Mouse (Mus musculus) intestine, postnatal 0 days (tissue): ENCODE data around the gene Fam110a. TPM values are rescaled to one million over a fixed set of nuclear protein-coding genes. Genes with fewer than 3 reads are reported as not detected.

ENCODE experiments used
- ATAC-seq: fragments of 200-750 bp; cut with Nextera tagmentation; 2 replicates; pipeline ENCODE4 v1.8.0; 2017; ENCODE audit warnings: mild to moderate bottlenecking, moderate TSS enrichment, moderate library complexity
- H3K27ac ChIP-seq: fragments of 300-500 bp; sonication (generic); 2 replicates; pipeline ENCODE4 v1.5.1; 2014; ENCODE audit warnings: mild to moderate bottlenecking, low read depth, low read length, moderate library complexity
- H3K27me3 ChIP-seq: fragments of 300-500 bp; sonication (generic); replicated peaks from 2 replicates; pipeline ENCODE4 v1.6.1; 2014; ENCODE audit warnings: low read length, mixed read lengths; ENCODE audit not compliant: control insufficient read depth, insufficient read depth
- H3K36me3 ChIP-seq: fragments of 300-500 bp; sonication (generic); 2 replicates; pipeline ENCODE4 v1.6.1; 2014; ENCODE audit warnings: mild to moderate bottlenecking, moderate library complexity; ENCODE audit not compliant: control insufficient read depth, insufficient read depth
- H3K4me1 ChIP-seq: fragments of 300-500 bp; sonication (generic); replicated peaks from 2 replicates; pipeline ENCODE4 v1.6.1; 2014; ENCODE audit warnings: antibody characterized with exemption, low read length, mixed read lengths; ENCODE audit not compliant: control insufficient read depth, insufficient read depth
- H3K4me2 ChIP-seq: fragments of 300-500 bp; sonication (generic); replicated peaks from 2 replicates; pipeline ENCODE4 v1.6.1; 2014; ENCODE audit warnings: low read depth, mild to moderate bottlenecking, moderate library complexity
- H3K4me3 ChIP-seq: fragments of 300-500 bp; sonication (generic); 2 replicates; pipeline ENCODE4 v1.5.1; 2014; ENCODE audit warnings: low read depth, low read length
- H3K9ac ChIP-seq: fragments of 300-500 bp; sonication (generic); 2 replicates; pipeline ENCODE4 v1.6.1; 2014; ENCODE audit warnings: mild to moderate bottlenecking, low read depth, low read length
- H3K9me3 ChIP-seq: fragments of 300-500 bp; sonication (generic); 2 replicates; pipeline ENCODE4 v1.6.1; 2016; ENCODE audit warnings: mixed run types; ENCODE audit not compliant: control insufficient read depth
- CTCF ChIP-seq: sonication (generic); IDR thresholded peaks from 2 replicates; pipeline ENCODE4 v1.5.1; 2016; ENCODE audit warnings: low read depth, mild to moderate bottlenecking, control low read depth, antibody characterized with exemption, moderate library complexity
- WGBS: fragments of 180-500 bp; shearing (Covaris S2); extraction: QIAGEN DNeasy Blood & Tissue Kit; methylation state at CpG from one replicate; pipeline ENCODE4 v1.1.7; 2014; 5-methylcytosine and 5-hydroxymethylcytosine counted together
- polyA plus RNA-seq: library from polyadenylated mRNA; unstranded; fragments of >200 nt; fragmentation: Nextera tagmentation; extraction: Ambion mirVana; gene quantifications from 2 replicates; pipeline ENCODE4 v1.2.1, GENCODE M21; 2015

The Fam110a gene
- polyA plus RNA-seq, 1 experiment from 2014 or later = 14.5 TPM

DNA sequence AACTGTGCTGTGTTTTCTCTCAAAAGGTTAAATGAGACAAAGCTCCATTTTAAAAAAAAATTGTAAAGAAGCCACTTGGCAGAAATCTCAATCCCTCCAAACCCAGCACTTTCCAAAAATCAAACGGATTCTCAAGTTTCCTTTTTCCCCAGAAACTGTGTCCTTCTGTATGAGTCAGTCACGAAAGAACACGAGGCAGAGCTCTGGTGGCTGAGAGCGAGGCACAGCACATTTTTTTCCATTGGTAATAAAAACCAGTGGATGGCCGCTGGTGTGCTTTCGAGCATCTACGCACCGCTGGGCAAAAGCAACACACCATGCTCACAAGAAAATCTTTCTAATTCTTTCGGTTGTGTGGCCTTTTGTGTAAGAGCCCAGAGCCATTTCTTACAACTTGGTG, 4.0 kb upstream of the Fam110a start:
- TF ChIP-seq CTCF = no peak
- ATAC-seq = no peak
- H3K4me2 ChIP-seq = no peak overlapping the region
- no peak overlapping the region for H3K4me3 ChIP-seq
- H3K36me3 ChIP-seq = no peaks in the 10 kb centered on the region
- H3K27me3 ChIP-seq = no peaks in the 10 kb centered on the region
- 62% methylated on average over 9 of the region's 9 CpGs for WGBS
- no peaks in the 10 kb centered on the region for H3K9me3 ChIP-seq
- H3K9ac ChIP-seq = no peak overlapping the region
- H3K4me1 ChIP-seq = no peaks in the 10 kb centered on the region
- no peak overlapping the region for H3K27ac ChIP-seq

DNA sequence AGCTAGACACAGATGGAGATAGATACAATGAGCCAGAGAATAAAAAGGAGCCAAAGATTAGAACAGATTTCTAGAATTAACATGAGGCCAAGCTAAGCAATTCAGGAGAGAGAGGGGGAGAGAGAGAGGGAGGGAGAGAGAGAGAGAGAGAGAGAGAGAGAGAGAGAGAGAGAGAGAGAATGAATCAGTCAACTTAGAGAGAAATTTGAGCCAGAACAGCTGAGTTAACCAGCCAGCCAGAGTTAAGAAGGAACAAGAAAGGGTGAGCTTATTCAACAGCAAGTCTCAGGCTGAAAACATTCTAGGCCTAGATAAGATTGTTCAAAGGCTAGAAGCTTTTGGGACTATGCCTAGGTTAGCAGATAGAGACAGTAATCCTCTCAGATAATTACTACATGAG, 2.5 kb upstream of the Fam110a start:
- H3K27me3 ChIP-seq = no peaks in the 10 kb centered on the region
- no peak overlapping the region for H3K27ac ChIP-seq
- TF ChIP-seq CTCF = no peak
- no peak for ATAC-seq
- H3K9ac ChIP-seq = no peak overlapping the region
- no peaks in the 10 kb centered on the region for H3K9me3 ChIP-seq
- no peaks in the 10 kb centered on the region for H3K36me3 ChIP-seq
- peaks cover 9% of the 10 kb centered on the region for H3K4me1 ChIP-seq
- H3K4me2 ChIP-seq = no peak overlapping the region
- H3K4me3 ChIP-seq = no peak overlapping the region

DNA sequence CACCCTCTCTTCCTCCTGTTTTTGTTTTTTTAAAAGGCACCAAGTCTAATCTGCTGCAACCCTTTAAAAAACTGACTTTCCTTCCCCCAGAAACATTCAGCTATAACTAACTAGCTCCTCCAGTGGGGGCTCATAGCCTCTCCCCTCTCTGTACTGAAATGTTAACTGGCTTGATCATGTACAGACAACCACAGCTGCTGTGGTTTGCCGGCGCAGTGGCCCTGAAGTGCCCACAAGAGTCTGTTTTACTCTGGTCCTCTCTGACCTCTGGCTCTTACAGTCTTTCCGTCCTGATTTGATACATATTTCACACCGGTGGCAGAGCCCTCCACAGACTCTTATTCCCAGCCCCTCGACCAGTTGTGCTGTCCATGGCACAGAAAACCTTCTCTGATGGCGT, 1.2 kb upstream of the Fam110a start:
- Histone ChIP-seq H3K4me1 (peaks cover 9% of the 10 kb centered on the region), H3K4me2 (no peak overlapping the region), H3K36me3 (no peaks in the 10 kb centered on the region), H3K27me3 (no peaks in the 10 kb centered on the region), H3K27ac (no peak overlapping the region), H3K4me3 (no peak overlapping the region), H3K9me3 (no peaks in the 10 kb centered on the region), H3K9ac (no peak overlapping the region)
- WGBS = 73% methylated on average over 6 of the region's 6 CpGs
- no peak for ATAC-seq
- no peak for TF ChIP-seq CTCF

DNA sequence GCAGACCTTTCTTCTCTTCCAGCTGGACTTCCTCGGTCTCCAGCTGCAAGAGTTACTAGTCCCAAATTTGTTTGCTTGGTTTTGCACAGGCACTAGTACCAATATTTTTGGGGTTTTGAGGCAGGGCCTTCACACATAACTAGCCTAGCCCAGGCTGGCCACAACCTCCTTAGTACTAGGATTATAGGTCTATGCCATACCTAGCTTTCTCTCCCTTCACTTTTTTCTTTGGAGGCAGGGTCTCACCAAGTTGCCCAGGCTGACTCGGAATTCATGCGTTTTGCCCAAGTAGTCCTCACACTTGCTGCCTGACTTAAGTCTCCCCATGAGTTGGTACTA, 305 bp upstream of the Fam110a start:
- ATAC-seq = no peak

DNA sequence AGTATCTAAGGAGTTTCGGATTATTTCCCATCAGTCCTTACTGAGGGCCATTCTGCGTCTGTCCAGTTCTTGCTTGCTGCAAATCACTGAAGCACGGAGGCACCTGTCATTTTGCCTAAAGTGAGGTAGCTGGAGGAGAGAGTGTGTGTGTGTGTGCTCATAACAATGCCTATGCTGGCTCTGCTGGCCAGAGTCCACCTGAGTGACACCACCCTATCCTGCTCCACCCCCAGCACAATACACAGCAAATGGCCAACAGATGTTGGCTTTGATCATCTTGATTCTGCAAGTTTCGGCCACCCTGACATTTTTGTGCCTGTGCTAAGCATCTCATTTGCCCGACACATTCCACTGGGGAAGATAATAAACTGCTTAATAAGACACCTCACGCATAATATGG, 1.5 kb downstream of the Fam110a start:
- peaks cover 17% of the 10 kb centered on the region for H3K4me1 ChIP-seq
- H3K4me2 ChIP-seq = peak overlapping the region; percentile 83

More for the DNA sequence above, 305 bp upstream of the Fam110a start:
- no peak for TF ChIP-seq CTCF
- H3K27ac ChIP-seq = no peak overlapping the region
- peak overlapping the region; percentile 68 for H3K4me3 ChIP-seq
- WGBS = 37% methylated on average over 3 of the region's 3 CpGs
- H3K4me2 ChIP-seq = peak overlapping the region; percentile 83
- H3K4me1 ChIP-seq = peaks cover 13% of the 10 kb centered on the region
- no peaks in the 10 kb centered on the region for H3K9me3 ChIP-seq
- H3K9ac ChIP-seq = peak overlapping the region; percentile 65; the same call in 1 of the 2 replicates
- H3K36me3 ChIP-seq = no peaks in the 10 kb centered on the region
- H3K27me3 ChIP-seq = no peaks in the 10 kb centered on the region

DNA sequence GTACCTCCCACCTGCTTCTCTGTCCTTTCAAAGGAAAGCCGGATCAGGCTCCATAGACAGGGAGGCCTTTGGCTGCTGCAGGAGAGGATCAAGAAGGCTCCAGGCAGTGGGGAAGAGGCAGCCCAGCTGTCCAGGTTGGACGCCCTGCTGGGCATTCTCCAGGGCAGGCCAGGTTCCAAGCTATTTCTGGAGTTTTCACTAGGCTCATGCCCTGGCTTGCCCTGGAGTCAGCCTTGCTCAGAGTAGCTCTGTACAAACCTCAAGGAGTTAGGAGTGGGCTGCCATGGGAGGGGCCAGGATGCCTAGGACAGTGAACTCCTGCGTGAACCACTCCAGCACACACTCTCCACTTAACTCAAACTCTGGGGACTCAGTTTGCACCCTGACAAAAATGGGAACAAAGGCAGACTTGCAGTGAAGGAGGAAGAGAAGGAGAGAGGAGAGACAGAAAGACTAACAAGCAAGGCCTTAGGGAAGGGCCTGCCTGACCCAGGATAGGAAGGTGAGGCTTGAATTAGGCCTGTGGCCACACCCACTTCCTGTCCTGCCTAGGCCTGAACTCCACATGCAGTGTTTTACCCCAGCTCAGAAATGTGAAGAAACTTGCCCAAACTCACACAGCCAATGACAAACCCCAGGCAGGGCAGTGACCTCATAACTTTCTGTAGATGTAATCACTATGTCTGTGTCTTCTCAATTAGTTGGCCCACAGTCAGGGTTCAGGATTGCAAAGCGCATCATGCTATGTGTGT, 2.2 kb downstream of the Fam110a start:
- Histone ChIP-seq H3K4me3 (no peak overlapping the region), H3K27me3 (no peaks in the 10 kb centered on the region), H3K9ac (no peak overlapping the region), H3K9me3 (no peaks in the 10 kb centered on the region), H3K4me1 (peaks cover 18% of the 10 kb centered on the region), H3K4me2 (no peak overlapping the region), H3K36me3 (no peaks in the 10 kb centered on the region), H3K27ac (no peak overlapping the region; the same call in 1 of the 2 replicates)
- no peak for TF ChIP-seq CTCF
- WGBS = 79% methylated on average over 4 of the region's 4 CpGs
- no peak for ATAC-seq

More for the DNA sequence above, 1.5 kb downstream of the Fam110a start:
- ATAC-seq = no peak; the same call in 1 of the 2 replicates
- H3K36me3 ChIP-seq = no peaks in the 10 kb centered on the region
- 0 out of 2 replicates have a peak overlapping the region, but pooled peaks have one; percentile 68 for H3K4me3 ChIP-seq
- no peak for TF ChIP-seq CTCF
- H3K27me3 ChIP-seq = no peaks in the 10 kb centered on the region
- no peak overlapping the region; the same call in 1 of the 2 replicates for H3K27ac ChIP-seq
- no peak overlapping the region for H3K9ac ChIP-seq
- 61% methylated on average over 6 of the region's 6 CpGs for WGBS
- no peaks in the 10 kb centered on the region for H3K9me3 ChIP-seq
